Mouse (Mus musculus) left cerebral cortex, postnatal 4 days (tissue): ENCODE measurements around the gene 1700001C19Rik. TPM values are rescaled to one million over a fixed set of nuclear protein-coding genes. Genes with fewer than 3 reads are reported as not detected.
A peak's percentile ranks its signal among the peaks of the same experiment; 100 is the strongest.
"Not testable (repeated sequence)": the region's sequence is repeated elsewhere in the genome, so short reads cannot be mapped to it uniquely, and the experiment has no call there.

Experiments used
- DNase-seq: peaks from one replicate; pipeline ENCODE4 v3.0.0-alpha.2; 2022
- intact Hi-C: fragments of 180-260 bp; cut with DNase I; formaldehyde crosslinking; loops from one replicate; pipeline ENCODE4 v1.15.1; 2025
- total RNA-seq, 2 experiments: library from RNA; stranded (reverse); gene quantifications; 2 replicates each; pipeline ENCODE4 v1.2.3; 2021

The 1700001C19Rik gene
- total RNA-seq, 2 experiments from 2014 or later = not detected

GRCm38 (mm10) chr17:47439396-47440028 lies 2.3 kb upstream of the 1700001C19Rik start:
- DNase-seq = no peak
- intact Hi-C loops = no loop called here

- intact Hi-C loops = no loop called here
- no peak for DNase-seq
These were observed 1.4 kb upstream of the 1700001C19Rik start for GRCm38 (mm10) chr17:47438611-47439010.

- DNase-seq = no peak
- intact Hi-C loops = no loop called here
These were observed 845 bp downstream of the 1700001C19Rik start, which contains the start of gene AI661453 for GRCm38 (mm10) chr17:47436156-47436906. Gene AI661453, plus strand, starts transcription at chr17:47436615.

- no peak for DNase-seq
- intact Hi-C loops = no loop called here
These were observed 6.4 kb downstream of the 1700001C19Rik start for GRCm38 (mm10) chr17:47430815-47431214.

GRCm38 (mm10) chr17:47428831-47429304 lies 8.3 kb downstream of the 1700001C19Rik start:
- intact Hi-C loops = no loop called here
- no peak for DNase-seq

GRCm38 (mm10) chr17:47427316-47427715 lies 9.9 kb downstream of the 1700001C19Rik start:
- DNase-seq = no peak
- intact Hi-C loops = no loop called here

GRCm38 (mm10) chr17:47424186-47424585 lies 13.0 kb downstream of the 1700001C19Rik start:
- intact Hi-C loops = no loop called here
- no peak for DNase-seq

- DNase-seq, intact Hi-C loops: not testable (repeated sequence)
These were observed 14.6 kb downstream of the 1700001C19Rik start for GRCm38 (mm10) chr17:47422616-47423015.

- DNase-seq = no peak
- intact Hi-C loops = no loop called here
These were observed 15.6 kb downstream of the 1700001C19Rik start for GRCm38 (mm10) chr17:47421566-47421965.

GRCm38 (mm10) chr17:47420195-47420594 lies 17.0 kb downstream of the 1700001C19Rik start:
- intact Hi-C loops = no loop called here
- no peak for DNase-seq

GRCm38 (mm10) chr17:47409897-47410861 lies 27.0 kb downstream of the 1700001C19Rik start:
- intact Hi-C loops, DNase-seq: not testable (repeated sequence)

- DNase-seq = peak; percentile 65
- intact Hi-C loops = no loop called here
These were observed 28.6 kb downstream of the 1700001C19Rik start for GRCm38 (mm10) chr17:47408558-47408898.

- intact Hi-C loops = no loop called here
- no peak for DNase-seq
These were observed 29.2 kb downstream of the 1700001C19Rik start for GRCm38 (mm10) chr17:47407717-47408557.

GRCm38 (mm10) chr17:47400451-47400850 lies 36.7 kb downstream of the 1700001C19Rik start, which contains the start of gene Guca1a:
Gene Guca1a, minus strand, starts transcription at chr17:47400584.
- intact Hi-C loops = no loop called here
- DNase-seq = no peak

- intact Hi-C loops = no loop called here
- no peak for DNase-seq
These were observed 38.1 kb downstream of the 1700001C19Rik start for GRCm38 (mm10) chr17:47399091-47399490.

GRCm38 (mm10) chr17:47395376-47395913 lies 41.7 kb downstream of the 1700001C19Rik start:
- intact Hi-C loops = no loop called here
- peak; percentile 30 for DNase-seq

GRCm38 (mm10) chr17:47394223-47394869 lies 42.8 kb downstream of the 1700001C19Rik start:
- DNase-seq = no peak
- intact Hi-C loops = no loop called here

- intact Hi-C loops = loop anchor here (10.0 kb wide), 1 partner anchor 218 kb away; no protein-coding TSS in a partner anchor
- DNase-seq = peak; percentile 52
These were observed 50.5 kb downstream of the 1700001C19Rik start for GRCm38 (mm10) chr17:47386649-47387048.

- intact Hi-C loops = loop anchor here (10.0 kb wide), 1 partner anchor 220 kb away; no protein-coding TSS in a partner anchor
- no peak for DNase-seq
These were observed 52.0 kb downstream of the 1700001C19Rik start, which contains the start of gene Guca1b for GRCm38 (mm10) chr17:47385145-47385544. Gene Guca1b, plus strand, starts transcription at chr17:47385393.
